Mouse (Mus musculus): ENCODE measurements around the gene Gm47969.

Gm47969 gene

GRCm38 (mm10) chr1:83076190-83076917, 31.6 kb downstream of the Gm47969 start:
- no peak for DNase-seq

GRCm38 (mm10) chr1:83077016-83077415, 32.3 kb downstream of the Gm47969 start:
- no peak for DNase-seq

GRCm38 (mm10) chr1:83084790-83085189, 40.1 kb downstream of the Gm47969 start:
- no peak for DNase-seq

GRCm38 (mm10) chr1:83091268-83091667, 46.5 kb downstream of the Gm47969 start:
- DNase-seq: no peak

Measured in heart, adult 11 months (tissue).